Mouse (Mus musculus) adrenal gland, postnatal 14 days (tissue): ENCODE measurements around the gene Pfpl. TPM values are rescaled to one million over a fixed set of nuclear protein-coding genes. Genes with fewer than 3 reads are reported as not detected.

Experiments used
- DNase-seq: peaks from one replicate; pipeline ENCODE4 v3.0.0; 2021; ENCODE audit warnings: mixed read lengths
- total RNA-seq: library from RNA; stranded (reverse); gene quantifications from 2 replicates; pipeline ENCODE4 v1.2.3, GENCODE M21; 2021

Gene Pfpl
- total RNA-seq, 1 experiment from 2014 or later, result not detected

- DNase-seq, result no peak
Measured at GRCm38 (mm10) chr19:12464674-12465073, 37.0 kb downstream of the Pfpl start.

DNA sequence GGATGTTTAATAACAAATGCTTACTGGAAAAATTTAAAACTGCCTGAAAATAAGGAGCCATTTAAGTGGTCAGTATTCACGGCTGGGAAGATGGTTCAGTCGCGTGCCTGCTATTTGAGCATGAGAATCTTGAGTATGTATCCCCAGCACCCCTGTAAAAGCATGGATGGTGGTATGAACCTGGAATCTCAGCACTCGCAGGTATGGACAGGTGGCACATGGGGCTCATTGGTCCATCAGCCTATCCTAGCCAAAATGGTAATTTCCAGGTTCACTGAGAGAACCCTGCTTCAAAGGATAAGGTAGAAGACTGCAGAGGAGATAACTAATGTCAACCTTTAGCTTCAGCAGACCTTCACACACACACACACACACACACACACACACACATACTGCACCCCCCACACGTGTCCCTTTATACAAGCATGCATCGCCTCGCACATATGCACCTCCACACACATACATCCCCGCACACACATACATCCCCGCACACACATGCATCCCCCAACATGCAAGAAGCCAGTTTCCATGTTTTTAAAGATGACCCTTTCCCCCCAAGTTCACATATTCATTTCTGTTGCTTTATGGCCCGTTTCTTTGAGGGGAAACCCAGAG lies 37.9 kb downstream of the Pfpl start:
- DNase-seq, result no peak

DNA sequence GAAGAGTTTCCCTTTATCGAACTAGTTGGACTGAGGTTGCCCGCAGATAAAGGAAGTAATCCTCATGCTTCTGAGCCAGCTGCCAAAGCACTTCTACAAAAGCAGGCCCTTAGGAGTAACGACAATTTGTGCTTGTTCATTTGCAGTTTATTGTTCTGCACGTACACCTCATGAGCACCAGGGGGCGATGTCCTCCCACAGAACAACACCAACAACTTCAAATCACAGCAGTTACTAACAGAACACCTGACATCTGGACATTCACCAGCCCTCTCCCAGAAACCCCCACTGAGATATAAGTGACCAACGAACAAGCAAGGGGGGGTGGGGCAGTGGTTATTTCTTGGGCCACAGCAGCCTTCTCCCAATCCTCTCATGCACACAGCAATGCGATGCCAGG lies 38.5 kb downstream of the Pfpl start:
- peak; percentile 80 for DNase-seq

- peak; percentile 77 for DNase-seq
Measured at GRCm38 (mm10) chr19:12467436-12467835, 39.7 kb downstream of the Pfpl start.

GRCm38 (mm10) chr19:12471866-12472265 lies 44.2 kb downstream of the Pfpl start:
- DNase-seq, result no peak

GRCm38 (mm10) chr19:12472381-12472976 lies 44.8 kb downstream of the Pfpl start:
- DNase-seq, result no peak

DNA sequence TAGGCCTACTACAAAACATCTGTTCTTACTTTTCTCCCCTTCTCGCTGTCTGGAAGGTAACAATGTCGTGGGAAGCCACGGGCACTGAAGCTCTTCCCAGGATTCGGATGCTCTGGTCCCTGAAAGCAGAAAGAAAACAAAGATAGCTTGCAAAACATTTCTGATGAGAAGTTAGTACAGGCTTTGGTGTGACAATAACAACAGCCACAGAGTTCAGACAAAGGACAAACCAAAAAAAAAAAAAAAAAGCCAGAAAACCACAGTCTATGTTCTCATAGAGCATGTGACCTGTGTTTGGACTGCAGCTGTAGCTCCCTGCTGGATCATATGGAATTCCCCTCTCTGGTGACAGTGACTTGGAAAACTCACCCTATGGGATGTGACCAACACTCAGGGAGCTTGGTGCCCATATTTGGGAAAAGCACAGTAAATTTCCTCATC lies 45.5 kb downstream of the Pfpl start:
- no peak for DNase-seq

DNA sequence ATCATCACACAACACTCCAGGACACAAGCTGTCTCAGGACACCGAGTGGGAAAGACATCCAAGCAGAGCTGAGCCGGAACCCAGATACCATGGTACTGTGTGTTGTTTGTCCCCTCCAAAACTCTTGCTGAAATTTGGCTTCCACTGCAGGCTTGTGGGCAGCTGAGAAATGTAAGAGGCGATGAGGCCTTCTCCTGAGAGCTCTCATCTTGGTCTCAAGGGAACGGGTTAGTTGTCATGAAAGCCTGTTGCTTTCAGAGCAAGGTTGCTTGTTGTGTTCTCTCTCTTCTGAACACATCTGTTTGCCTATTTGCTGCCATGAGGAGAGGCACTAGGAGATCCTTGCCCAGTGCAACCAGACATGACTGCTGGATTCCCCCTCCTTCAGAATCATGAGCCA lies 46.2 kb downstream of the Pfpl start:
- DNase-seq, result no peak

DNA sequence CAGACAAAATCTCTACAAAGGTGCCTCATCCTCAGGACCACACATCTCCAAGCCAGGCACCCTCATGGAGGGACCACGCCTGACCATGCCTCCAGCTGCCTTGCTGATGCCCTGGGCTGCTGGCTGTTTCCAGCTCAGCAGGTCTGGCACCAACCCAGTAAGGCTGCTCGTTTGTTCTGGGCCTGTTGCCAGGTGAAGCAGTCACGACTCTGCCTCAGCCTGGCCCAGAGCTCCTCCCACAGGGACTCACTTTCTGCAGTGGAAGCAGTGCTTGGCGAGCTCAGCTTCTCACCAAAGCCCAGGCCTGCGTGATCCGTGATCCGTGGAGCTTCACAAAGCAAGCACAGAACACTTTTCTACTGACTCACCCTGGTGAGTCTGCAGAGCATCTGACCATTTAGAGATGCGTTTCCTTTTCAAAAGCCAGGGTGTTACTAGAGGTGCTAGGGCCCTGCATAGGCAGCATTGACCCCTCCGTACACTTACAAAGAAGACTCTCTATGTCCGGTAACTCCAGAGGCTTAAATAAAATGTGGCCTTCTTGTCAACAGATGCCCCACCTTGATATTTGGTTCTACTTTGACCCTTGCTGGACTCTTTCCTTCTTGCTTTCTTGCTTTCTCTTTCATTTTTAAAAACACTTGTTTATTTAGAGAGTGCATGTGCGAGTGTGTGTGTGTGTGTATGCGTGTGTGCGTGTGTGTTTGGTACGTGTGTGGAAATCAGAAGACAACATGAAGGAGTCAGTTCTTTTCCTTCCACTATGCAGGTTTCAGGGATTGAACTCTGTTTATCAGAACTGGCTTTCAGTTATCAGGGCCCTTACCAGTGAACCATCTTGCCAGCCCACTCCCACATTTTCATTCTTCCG lies 47.9 kb downstream of the Pfpl start:
- peak; percentile 97 for DNase-seq

DNA sequence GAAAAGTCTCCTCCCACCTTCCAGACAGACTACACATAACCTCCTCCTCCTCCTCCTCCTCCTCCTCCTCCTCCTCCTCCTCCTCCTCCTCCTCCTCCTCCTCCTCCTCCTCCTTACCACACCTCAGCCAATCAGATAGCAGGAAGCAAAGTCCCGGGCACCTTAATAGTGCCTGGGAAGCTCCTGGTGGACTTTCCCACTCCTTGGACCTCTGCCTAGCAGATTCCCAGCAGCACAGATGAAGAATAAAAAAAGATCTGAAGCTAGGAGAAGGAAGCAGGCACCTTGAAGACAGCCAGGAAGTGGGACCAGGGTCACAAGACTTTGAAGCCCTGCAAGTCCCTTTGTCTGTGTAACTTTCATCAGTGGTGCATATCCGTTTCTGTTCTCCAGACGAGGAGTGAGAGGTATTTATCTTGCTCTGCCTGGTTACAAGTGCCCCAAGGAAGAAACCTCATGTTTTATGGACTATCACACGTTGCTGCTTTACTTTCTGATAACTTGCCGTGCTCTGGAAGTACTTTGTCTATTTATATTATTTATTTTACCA lies 49.1 kb downstream of the Pfpl start:
- no peak for DNase-seq

DNA sequence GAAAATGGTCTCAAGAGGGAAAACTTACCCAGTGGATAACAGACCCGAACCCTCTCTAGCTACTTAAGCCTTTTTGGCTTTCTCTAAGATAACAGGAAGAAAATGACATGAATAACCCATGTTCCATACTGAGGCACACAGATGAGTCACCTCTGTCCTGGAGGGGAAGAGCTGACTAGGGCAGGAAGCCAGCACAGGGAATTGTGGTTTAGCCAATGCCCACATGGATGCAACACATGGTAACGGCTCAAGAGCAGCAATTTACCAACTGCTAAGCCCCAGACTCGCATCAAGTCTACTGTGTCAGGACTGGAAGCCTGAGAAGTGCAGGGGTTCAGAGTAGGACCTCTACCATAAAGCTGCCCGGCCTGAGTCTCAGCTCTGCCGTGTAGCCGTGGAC lies 50.7 kb downstream of the Pfpl start:
- peak; percentile 57 for DNase-seq

Other genes starting within 250 kb of the Pfpl start
- gene Olfr1431, start 227.3 kb upstream of the Pfpl start, total RNA-seq, result not detected in 2 replicates
- gene Olfr1432, start 195.3 kb upstream of the Pfpl start, total RNA-seq, result not detected in 2 replicates
- not detected in 2 replicates for gene Olfr262, start 186.2 kb upstream of the Pfpl start, total RNA-seq
- not detected in 2 replicates for gene Olfr235, start 166.9 kb upstream of the Pfpl start, total RNA-seq
- gene Olfr1434, start 148.1 kb upstream of the Pfpl start, total RNA-seq, result not detected in 2 replicates
- gene Olfr1436, start 128.8 kb upstream of the Pfpl start, total RNA-seq, result not detected in 2 replicates
- not detected in 2 replicates for gene Olfr1437, start 102.8 kb upstream of the Pfpl start, total RNA-seq
- not detected in 2 replicates for gene Olfr1438-ps1, start 92.0 kb upstream of the Pfpl start, total RNA-seq
- gene Olfr1440, start 40.6 kb upstream of the Pfpl start, total RNA-seq, result not detected in 2 replicates
- gene Olfr1441, start 10.5 kb upstream of the Pfpl start, total RNA-seq, result not detected in 2 replicates
- 10.8 and 18.2 TPM in 2 replicates for gene Mpeg1, start 32.9 kb downstream of the Pfpl start, total RNA-seq
- 19.7 and 24.6 TPM in 2 replicates for gene Dtx4, start 73.5 kb downstream of the Pfpl start, total RNA-seq
- gene Fam111a, start 117.8 kb downstream of the Pfpl start, total RNA-seq, result 10.4 and 12.1 TPM in 2 replicates
- 0.75 and 19.1 TPM in 2 replicates for gene Gm4952, start 172.1 kb downstream of the Pfpl start, total RNA-seq
- gene Glyat, start 205.4 kb downstream of the Pfpl start, total RNA-seq, result 0.34 and 8.6 TPM in 2 replicates
- not detected in 2 replicates for gene Olfr1442, start 242.5 kb downstream of the Pfpl start, total RNA-seq